8 mouse cellular contexts compared by ENCODE assay signal in the genomic region with DNA sequence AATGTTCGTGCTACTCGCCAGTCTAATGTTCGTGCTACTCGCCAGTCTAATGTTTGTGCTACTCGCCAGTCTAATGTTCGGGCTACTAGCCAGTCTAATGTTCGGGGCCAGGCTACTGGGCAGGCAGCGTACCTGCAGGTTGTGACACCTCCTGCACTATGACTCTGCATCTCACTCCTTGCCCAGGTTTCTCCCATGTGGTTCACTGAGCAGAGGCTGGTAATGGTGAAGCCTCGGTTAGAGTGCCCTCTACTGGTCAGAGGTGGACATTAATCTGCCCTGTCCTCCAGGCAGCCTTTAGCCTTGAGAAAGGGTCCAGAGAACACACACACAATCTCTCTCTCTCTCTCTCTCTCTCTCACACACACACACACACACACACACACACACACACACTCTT. TPM values are rescaled to one million over a fixed set of nuclear protein-coding genes. Genes with fewer than 3 reads are reported as not detected.
DNase-seq lines count a peak whose midpoint lies in the region; ATAC-seq lines count a peak whose summit lies in the region.

No protein-coding gene starts in this region.

- peak; percentile 8 for DNase-seq in spleen, adult 12 weeks (ENCODE audit: low spot score)
- no peak for DNase-seq in spleen, postnatal 36 days (ENCODE audit: low spot score in 2 of 2)
- DNase-seq in cerebellum, postnatal 4 days (ENCODE audit: low spot score in 2 of 2): peak; percentile 55 to 84
- peak; percentile 62 to 76 for DNase-seq in frontal cortex, postnatal 25 days (ENCODE audit: low spot score in 2 of 2)
- DNase-seq in left cerebral cortex, adult 18-20 months (ENCODE audit: low spot score in 2 of 2): peak; percentile 82 to 85
- DNase-seq in mesoderm, embryonic 11.5 days (ENCODE audit: low read depth, low spot score): peak; percentile 84
- DNase-seq in skeletal muscle tissue, adult 2 months (ENCODE audit: low read depth, low spot score): peak; percentile 44

- peak; percentile 52 for ATAC-seq in inflammation-experienced regulatory T-cells, adult 6 months

RNA-seq across cellular contexts. Expression of a gene that starts 58.3 kb away (rescaled TPM):
- polyA plus RNA-seq in inflammation-experienced regulatory T-cells, adult 6 months (2017; shearing (Covaris generic)): not detected
- 1 to 10 TPM; 4.6 to 6.3 TPM for total RNA-seq in left cerebral cortex, adult 18-20 months (2021)

Comparison
In these comparisons a context has a peak if more than half of its experiments do, and no peak if none do; other contexts are left out.
1. DNase-seq: peak in spleen, adult 12 weeks (single experiment), cerebellum, postnatal 4 days (2 of 2), frontal cortex, postnatal 25 days (2 of 2), left cerebral cortex, adult 18-20 months (2 of 2), mesoderm, embryonic 11.5 days (single experiment) and skeletal muscle tissue, adult 2 months (single experiment); none in spleen, postnatal 36 days (0 of 2).